Mouse (Mus musculus) MEL (cell line): ENCODE results near the gene Clic1.

Experiments
- CHD2 ChIP-seq: IDR thresholded peaks from 2 replicates; pipeline ENCODE4 v1.6.1; 2011; ENCODE audit warnings: low read length, improper control_type of control experiment
- CTCF ChIP-seq, 3 experiments: IDR thresholded peaks in 2 of 3; conservative IDR thresholded peaks in 1 of 3; 2 replicates each; pipeline ENCODE4 v1.5.1; 2011 to 2012; ENCODE audit warnings: low read length in 3 of 3, low read depth in 2 of 3, mild to moderate bottlenecking in 2 of 3, improper control_type of control experiment in 1 of 3, inconsistent platforms in 1 of 3, mixed read lengths in 1 of 3, moderate library complexity in 1 of 3; ENCODE audit not compliant: control insufficient read depth in 1 of 3, insufficient read depth in 1 of 3, poor library complexity in 1 of 3, severe bottlenecking in 1 of 3
- E2F4 ChIP-seq: IDR thresholded peaks from 2 replicates; pipeline ENCODE4 v1.6.1; 2011; ENCODE audit warnings: low read depth, low read length, improper control_type of control experiment, borderline replicate concordance
- EP300 ChIP-seq, 2 experiments: IDR thresholded peaks; 2 replicates each; pipeline ENCODE4 v1.6.1; 2011; ENCODE audit warnings: improper control_type of control experiment in 2 of 2, low read length in 2 of 2, low read depth in 1 of 2, mild to moderate bottlenecking in 1 of 2
- HCFC1 ChIP-seq: IDR thresholded peaks from 2 replicates; pipeline ENCODE4 v1.6.1; 2012; ENCODE audit warnings: low read depth, mild to moderate bottlenecking, inconsistent platforms, low read length, improper control_type of control experiment, moderate library complexity
- JUND ChIP-seq: IDR thresholded peaks from 2 replicates; pipeline ENCODE4 v1.6.1; 2011; ENCODE audit warnings: low read depth, mild to moderate bottlenecking, improper control_type of control experiment, low read length
- MEF2A ChIP-seq: IDR thresholded peaks from 2 replicates; pipeline ENCODE4 v1.6.1; 2014; ENCODE audit warnings: low read depth, mild to moderate bottlenecking, inconsistent platforms, low read length, improper control_type of control experiment; ENCODE audit not compliant: poor library complexity, insufficient replicate concordance, severe bottlenecking; ENCODE audit errors: extremely low read depth
- POLR2A ChIP-seq, 2 experiments: IDR thresholded peaks; 2 replicates each; pipeline ENCODE4 v1.6.1; 2011 to 2012; ENCODE audit warnings: low read length in 2 of 2, mild to moderate bottlenecking in 2 of 2, control low read depth in 1 of 2, improper control_type of control experiment in 1 of 2, low read depth in 1 of 2, moderate library complexity in 1 of 2; ENCODE audit not compliant: control insufficient read depth in 1 of 2, insufficient read depth in 1 of 2, poor library complexity in 1 of 2
- SMC3 ChIP-seq: IDR thresholded peaks from 2 replicates; pipeline ENCODE4 v1.6.1; 2011; ENCODE audit warnings: low read depth, low read length, improper control_type of control experiment
- TCF12 ChIP-seq: IDR thresholded peaks from 2 replicates; pipeline ENCODE4 v1.6.1; 2014; ENCODE audit warnings: low read depth, mild to moderate bottlenecking, inconsistent platforms, low read length, improper control_type of control experiment, moderate library complexity
- USF1 ChIP-seq: IDR thresholded peaks from 2 replicates; pipeline ENCODE4 v1.6.1; 2014; ENCODE audit warnings: low read depth, mild to moderate bottlenecking, inconsistent platforms, low read length, improper control_type of control experiment, moderate library complexity
- USF2 ChIP-seq, 2 experiments: IDR thresholded peaks; 2 replicates each; pipeline ENCODE4 v1.6.1; 2011 to 2012; ENCODE audit warnings: improper control_type of control experiment in 2 of 2, low read length in 2 of 2, borderline replicate concordance in 1 of 2, inconsistent platforms in 1 of 2, low read depth in 1 of 2, mild to moderate bottlenecking in 1 of 2; ENCODE audit not compliant: insufficient read depth in 1 of 2
- ZMIZ1 ChIP-seq: IDR thresholded peaks from 2 replicates; pipeline ENCODE4 v1.6.1; 2012; ENCODE audit warnings: low read depth, mild to moderate bottlenecking, inconsistent platforms, low read length, improper control_type of control experiment, moderate library complexity
- ZNF384 ChIP-seq: IDR thresholded peaks from 2 replicates; pipeline ENCODE4 v1.6.1; 2012; ENCODE audit warnings: low read depth, mild to moderate bottlenecking, inconsistent platforms, low read length, improper control_type of control experiment

- TF ChIP-seq POLR2A (IDR thresholded peaks at IDR 0.05; ENCODE audit: control insufficient read depth in 1 of 2, insufficient read depth in 1 of 2, low read depth in 1 of 2, low read length in 2 of 2, poor library complexity in 1 of 2), result no peak
- TF ChIP-seq EP300 (IDR thresholded peaks at IDR 0.05; ENCODE audit: low read depth in 1 of 2, low read length in 2 of 2), result no peak
- TF ChIP-seq ZMIZ1, result no peak
- TF ChIP-seq CTCF (IDR thresholded peaks at IDR 0.05 in 2 of 3, conservative IDR thresholded peaks at IDR 0.05 in 1 of 3; ENCODE audit: control insufficient read depth in 1 of 3, insufficient read depth in 1 of 3, low read depth in 2 of 3, low read length in 3 of 3, poor library complexity in 1 of 3, severe bottlenecking in 1 of 3), result peak in 2 of 3 experiments; percentile 32 to 35; a peak in 4 of 6 replicates
- TF ChIP-seq TCF12, result no peak
- no peak for TF ChIP-seq ZNF384
- TF ChIP-seq USF1, result no peak
- no peak for TF ChIP-seq CHD2
- TF ChIP-seq SMC3, result peak; percentile 29; the same call in 1 of the 2 replicates
- no peak for TF ChIP-seq HCFC1
- TF ChIP-seq JUND, result no peak
- TF ChIP-seq USF2 (IDR thresholded peaks at IDR 0.05; ENCODE audit: borderline replicate concordance in 1 of 2, insufficient read depth in 1 of 2, low read depth in 1 of 2, low read length in 2 of 2), result no peak
- no peak for TF ChIP-seq E2F4
- no peak for TF ChIP-seq MEF2A
Observed at GRCm38 (mm10) chr17:35029691-35030532, 19.9 kb upstream of the Clic1 start.
